Mouse (Mus musculus) heart, postnatal 36 days (tissue): ENCODE measurements around the gene Dgkh. TPM values are rescaled to one million over a fixed set of nuclear protein-coding genes. Genes with fewer than 3 reads are reported as not detected.

ENCODE experiments used
- DNase-seq, 2 experiments: peaks; one replicate each; pipeline ENCODE4 v3.0.0; 2021 to 2022
- intact Hi-C: fragments of 180-260 bp; cut with DNase I; formaldehyde crosslinking; loops from one replicate; pipeline ENCODE4 v1.15.1; 2025
- total RNA-seq, 2 experiments: library from RNA; stranded (reverse); gene quantifications; 2 replicates each; pipeline ENCODE4 v1.2.3; 2021

Dgkh gene
- total RNA-seq, 2 experiments from 2014 or later: 6.7 to 7.0 TPM

- intact Hi-C loops: no loop called here
- DNase-seq: no peak
These were observed 48.4 kb downstream of the Dgkh start for GRCm38 (mm10) chr14:78684171-78684570.

GRCm38 (mm10) chr14:78678981-78679380, 53.6 kb downstream of the Dgkh start:
- DNase-seq: no peak
- intact Hi-C loops: no loop called here

DNA sequence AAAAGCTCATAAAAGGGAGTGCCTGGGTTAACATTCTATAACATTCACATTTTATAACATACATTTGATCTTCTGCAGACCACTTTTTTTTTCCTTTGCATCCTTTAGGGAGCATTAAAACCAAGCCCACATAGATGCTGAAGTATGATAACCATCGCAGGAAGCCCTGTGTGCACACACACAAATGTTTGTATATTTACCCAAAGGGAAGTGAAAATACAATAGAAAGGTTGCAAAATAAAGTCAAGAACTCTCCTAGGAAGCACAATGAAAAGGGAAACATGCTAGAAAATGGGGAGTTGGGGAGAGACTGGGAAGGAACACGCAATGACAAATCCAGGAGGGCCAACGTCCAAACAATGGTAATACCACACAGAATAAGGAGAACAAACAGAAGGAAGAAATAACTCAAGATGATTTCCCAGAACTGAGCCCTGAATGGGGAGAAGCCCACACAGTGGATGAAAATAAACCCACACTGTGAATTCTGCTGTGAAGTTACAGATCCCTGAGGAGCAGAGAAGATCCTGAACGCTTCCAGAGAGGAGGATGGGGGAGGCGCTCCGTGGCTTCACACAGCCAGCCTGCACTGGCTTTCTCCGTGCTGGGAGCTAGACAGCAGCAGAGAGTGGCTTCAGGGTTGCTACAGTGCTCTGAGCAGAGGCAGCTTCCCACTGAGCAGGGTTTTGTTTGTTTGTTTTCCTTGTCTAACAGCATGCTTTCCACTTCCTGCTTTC, 54.6 kb downstream of the Dgkh start:
- intact Hi-C loops: no loop called here
- no peak for DNase-seq

DNA sequence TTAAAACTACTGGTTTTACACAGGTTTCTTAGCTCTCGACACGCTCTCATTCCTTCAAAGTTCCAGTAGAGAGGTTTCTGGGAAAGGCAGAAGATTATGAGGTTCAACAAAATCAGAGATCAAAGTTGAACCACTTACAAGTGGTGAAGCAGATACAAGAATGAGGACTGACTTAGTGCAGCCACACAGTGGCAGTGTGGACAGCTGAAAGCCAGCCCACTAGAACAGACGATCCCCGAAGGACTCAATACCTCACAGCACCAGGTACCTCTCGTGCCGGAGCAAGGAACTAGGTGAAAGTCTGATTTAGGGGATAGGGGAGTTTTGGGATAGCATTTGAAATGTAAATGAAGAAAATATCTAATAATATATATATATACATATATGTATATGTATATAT, 56.1 kb downstream of the Dgkh start:
- intact Hi-C loops: no loop called here
- DNase-seq: no peak

- intact Hi-C loops: loop anchor here (2.0 to 5.0 kb wide), 4 partner anchors 58 to 653 kb away; partner anchors contain the start of genes Dgkh and Vwa8
- DNase-seq: no peak
These were observed 58.0 kb downstream of the Dgkh start for GRCm38 (mm10) chr14:78674606-78675005.

- no peak for DNase-seq
- intact Hi-C loops: loop anchor here (5.0 kb wide), 3 partner anchors 177 to 657 kb away; partner anchors contain the start of gene Vwa8
These were observed 62.6 kb downstream of the Dgkh start for GRCm38 (mm10) chr14:78669986-78670385.

DNA sequence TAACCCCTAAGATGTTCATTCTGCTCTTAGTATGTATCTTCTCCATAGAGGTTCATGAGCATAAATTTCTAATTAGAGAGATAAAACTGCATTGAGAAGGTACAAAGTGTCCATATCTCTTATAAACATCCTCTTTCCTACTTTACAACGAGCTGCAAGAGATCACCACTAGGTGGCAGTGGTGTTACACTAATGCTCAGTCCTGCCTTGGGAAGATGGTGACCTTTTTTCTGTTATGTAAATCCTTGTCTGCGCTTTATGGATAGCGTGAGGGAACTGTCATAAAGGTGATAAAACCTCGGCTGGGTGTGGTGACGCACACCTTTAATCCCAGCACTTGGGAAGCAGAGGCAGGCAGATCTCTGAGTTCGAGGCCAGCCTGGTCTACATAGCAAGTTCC, 64.3 kb downstream of the Dgkh start:
- intact Hi-C loops: loop anchor here (1.0 kb wide), 1 partner anchor 439 kb away; no protein-coding TSS in a partner anchor
- DNase-seq: peak; percentile 77 to 78

GRCm38 (mm10) chr14:78667763-78668162, 64.8 kb downstream of the Dgkh start:
- intact Hi-C loops: loop anchor here (1.0 kb wide), 1 partner anchor 440 kb away; no protein-coding TSS in a partner anchor
- DNase-seq: no peak

DNA sequence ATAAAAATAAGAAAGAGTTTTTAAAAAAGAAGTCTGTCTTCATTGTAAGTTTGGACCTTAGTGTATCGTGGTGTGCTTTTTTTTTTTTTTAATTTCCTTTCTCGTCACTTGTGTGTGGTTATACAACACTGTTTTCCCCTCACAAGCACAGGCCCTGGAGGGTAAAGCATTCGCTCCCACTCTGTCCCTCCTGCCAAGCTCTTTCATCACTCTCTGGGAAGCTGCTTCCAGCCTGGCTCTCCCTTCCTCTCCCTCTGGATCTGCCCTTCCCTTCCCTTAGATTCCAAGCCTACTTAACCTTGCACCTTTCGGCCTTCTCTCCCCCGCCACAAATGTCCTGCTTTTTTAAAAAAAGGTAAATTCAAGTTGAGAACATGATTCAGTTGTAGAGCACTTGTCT, 69.9 kb downstream of the Dgkh start:
- DNase-seq: no peak
- intact Hi-C loops: no loop called here

DNA sequence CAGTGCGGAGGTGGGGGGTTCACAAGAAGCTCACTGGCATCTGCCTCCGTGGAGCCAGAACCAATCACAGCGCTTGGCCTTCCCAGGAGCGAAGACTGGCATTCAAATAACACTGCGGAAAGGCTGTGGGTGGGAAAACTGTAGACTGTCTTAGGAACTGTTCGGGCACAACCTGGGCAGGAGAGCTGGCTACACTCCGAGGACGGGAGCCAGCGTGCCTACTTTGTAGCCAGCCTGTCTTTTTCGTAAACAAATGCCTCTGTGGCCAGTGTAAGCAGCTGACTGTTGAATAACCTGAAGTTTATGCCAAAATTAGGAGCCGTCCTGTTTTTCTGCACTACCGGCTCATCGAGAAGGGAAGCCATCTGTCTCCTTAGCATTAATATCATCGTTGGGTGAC, 71.1 kb downstream of the Dgkh start:
- DNase-seq: no peak
- intact Hi-C loops: no loop called here

- DNase-seq: no peak
- intact Hi-C loops: no loop called here
These were observed 73.9 kb downstream of the Dgkh start for GRCm38 (mm10) chr14:78658697-78659096.

DNA sequence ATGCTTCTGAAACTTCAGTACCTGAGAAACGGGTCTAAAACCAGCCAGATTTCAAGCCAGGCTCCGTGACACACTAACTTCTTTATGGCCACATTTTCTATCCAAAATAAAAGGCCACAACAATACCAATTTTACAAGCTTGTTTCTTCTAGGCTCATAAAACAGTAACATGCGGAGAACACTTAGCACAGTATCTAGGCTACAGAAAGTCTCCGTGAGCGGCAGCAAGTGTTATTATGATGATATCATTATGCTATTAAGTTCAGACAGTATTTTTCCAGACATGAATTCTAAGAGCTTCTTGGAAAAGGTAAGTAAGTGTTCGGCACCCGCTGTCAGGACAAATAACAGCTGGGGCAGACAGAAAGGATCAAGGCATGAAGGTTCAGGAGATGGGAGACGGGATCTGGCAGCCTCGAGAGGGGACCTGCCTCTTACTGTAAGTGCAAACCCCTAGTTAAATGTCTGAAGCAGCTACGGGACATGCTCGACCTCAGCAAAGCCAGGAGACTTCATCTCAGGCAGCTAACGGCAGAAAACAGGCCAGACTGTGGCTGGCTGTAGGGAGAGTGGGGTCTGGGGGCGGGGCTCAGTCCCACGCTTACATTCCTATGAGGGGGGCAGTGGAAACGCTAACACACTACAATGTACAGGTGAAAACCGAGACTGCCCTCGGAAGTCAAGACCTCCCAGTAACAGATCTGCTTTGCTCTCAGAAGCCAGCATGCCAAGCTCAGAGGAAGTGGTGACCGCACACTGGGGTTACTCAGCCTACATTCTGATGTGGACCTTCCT, 75.5 kb downstream of the Dgkh start:
- intact Hi-C loops: no loop called here
- DNase-seq: no peak

DNA sequence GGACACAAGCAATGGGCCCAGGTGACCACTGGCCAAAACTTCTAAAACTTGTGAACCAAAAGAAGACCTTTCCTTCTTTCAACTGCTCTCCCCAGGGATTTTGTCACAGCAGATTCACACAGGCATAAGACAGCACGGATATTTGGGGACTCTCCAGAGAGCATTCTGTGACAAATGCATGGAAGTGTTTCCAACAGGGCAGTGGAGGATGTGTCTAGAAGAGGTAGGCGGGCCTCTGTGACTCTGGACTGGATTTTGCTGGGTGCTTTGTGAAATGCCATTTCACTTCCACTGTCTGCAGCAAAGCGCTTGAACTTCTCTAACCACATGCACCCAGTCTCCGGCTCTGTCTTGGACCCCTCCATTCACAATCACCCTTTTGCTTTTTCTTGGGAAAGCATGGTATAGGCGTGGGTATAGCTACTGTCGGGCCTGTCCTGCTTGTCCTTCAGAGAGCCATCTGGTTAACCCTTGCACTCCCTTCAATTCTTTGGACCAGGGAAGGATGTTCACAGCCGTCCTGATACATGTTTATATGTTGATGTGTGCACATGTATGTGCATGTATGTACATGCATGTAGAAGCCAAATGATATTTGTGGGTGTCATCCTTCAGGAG, 77.5 kb downstream of the Dgkh start:
- intact Hi-C loops: no loop called here
- DNase-seq: no peak

- no peak for DNase-seq
- intact Hi-C loops: no loop called here
These were observed 78.4 kb downstream of the Dgkh start for GRCm38 (mm10) chr14:78654196-78654595.

DNA sequence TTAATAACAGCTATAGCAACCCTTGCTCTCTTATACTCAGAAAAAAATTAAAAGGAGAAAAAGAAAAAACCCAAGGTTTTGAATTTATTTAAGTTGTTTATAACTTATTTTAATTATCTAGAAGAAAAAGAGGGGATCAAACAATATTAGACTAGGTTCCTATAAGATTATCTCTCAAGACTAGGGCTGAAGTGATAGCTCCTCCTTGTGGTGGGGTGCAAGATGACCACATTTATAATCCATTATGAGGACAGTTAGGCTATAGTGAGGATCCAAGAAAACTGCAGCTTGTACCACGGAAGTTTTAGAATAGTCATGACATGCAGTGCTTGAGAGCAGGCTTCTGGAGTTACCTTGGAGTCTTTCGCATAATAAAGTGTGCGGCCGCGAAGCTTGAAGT, 79.2 kb downstream of the Dgkh start:
- intact Hi-C loops: no loop called here
- no peak for DNase-seq

- intact Hi-C loops: no loop called here
These were observed 80.9 kb downstream of the Dgkh start for GRCm38 (mm10) chr14:78651696-78652095.

GRCm38 (mm10) chr14:78650379-78651095, 82.0 kb downstream of the Dgkh start:
- no peak for DNase-seq
- intact Hi-C loops: no loop called here

More at GRCm38 (mm10) chr14:78651696-78652095, 80.9 kb downstream of the Dgkh start:
- no peak for DNase-seq

DNA sequence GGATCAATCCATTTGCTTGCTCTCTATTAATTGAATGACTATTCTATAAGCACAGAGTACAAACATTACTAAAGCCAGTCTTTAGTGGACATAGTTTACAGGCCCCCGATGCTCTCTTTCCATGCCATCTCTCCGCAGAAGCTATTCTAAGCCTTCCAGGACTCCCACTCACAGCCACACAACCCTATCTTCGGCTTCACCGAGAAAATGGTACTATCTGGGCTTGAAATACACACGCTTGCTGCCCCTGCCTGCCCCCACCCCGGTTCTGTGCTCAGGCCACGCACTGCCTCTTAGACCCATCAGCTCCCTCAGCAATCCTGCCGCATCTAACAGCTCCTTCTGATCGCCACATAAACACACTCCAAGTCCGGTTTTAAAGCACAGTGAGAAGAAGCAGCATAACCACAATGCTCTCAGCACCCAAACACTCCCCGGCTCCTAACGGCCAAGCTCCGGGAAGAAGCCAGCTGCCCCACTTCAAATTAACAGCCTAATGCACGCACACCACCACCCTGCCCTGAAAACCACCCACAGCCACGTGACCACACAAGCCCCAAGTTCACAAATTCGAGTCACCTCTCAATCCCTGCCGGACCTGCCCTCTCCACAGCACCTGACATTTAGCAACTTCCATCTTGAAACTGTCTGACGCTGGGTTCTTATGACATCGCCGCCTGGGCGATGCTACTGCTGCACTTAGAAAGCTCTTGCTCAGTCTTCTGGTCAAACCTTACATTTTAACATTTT, 82.9 kb downstream of the Dgkh start:
- DNase-seq: no peak
- intact Hi-C loops: no loop called here

- DNase-seq: no peak
- intact Hi-C loops: no loop called here
These were observed 87.0 kb downstream of the Dgkh start for GRCm38 (mm10) chr14:78645622-78646021.

DNA sequence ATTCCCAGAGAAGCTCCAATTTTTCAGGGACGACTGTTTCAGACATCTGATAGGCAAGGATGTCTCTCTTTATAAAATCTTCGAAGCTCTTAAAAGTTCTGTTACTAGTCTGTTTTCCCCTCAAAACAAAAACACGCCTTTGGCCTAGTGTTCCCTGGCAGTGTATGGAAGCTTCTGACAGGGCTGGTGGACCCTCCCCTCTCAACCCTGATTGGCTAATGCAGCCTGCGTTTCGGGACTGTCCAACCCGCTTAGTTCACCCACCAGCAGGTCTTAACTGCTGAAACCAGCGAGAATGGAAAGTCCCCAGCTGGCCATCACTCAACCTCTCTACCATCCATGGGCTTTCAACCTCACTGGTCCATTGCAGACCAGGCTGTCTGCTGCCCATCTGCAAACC, 91.3 kb downstream of the Dgkh start:
- intact Hi-C loops: no loop called here
- DNase-seq: no peak
